Mouse (Mus musculus) hindlimb bud, embryonic 11.5 days (tissue): Measurements from ENCODE around the gene Ccdc153.
A peak's percentile ranks its signal among the peaks of the same experiment; 100 is the strongest.

Experiments used
- DNase-seq: peaks from one replicate; pipeline ENCODE4 v3.0.0-alpha.2; 2012; ENCODE audit warnings: low read depth, low spot score; ENCODE audit errors: extremely low spot score

Gene Ccdc153

GRCm38 (mm10) chr9:44240399-44240798 lies at the start of gene Ccdc153:
TSS of gene Ccdc153 (plus strand) at chr9:44240676.
- DNase-seq, result no peak

- DNase-seq, result no peak
These were observed 49.3 kb upstream of the Ccdc153 start for GRCm38 (mm10) chr9:44191166-44191565.

- DNase-seq, result no peak
These were observed 48.2 kb upstream of the Ccdc153 start for GRCm38 (mm10) chr9:44192312-44192711.

- no peak for DNase-seq
These were observed 47.7 kb upstream of the Ccdc153 start for GRCm38 (mm10) chr9:44192794-44193193.

GRCm38 (mm10) chr9:44194000-44194399 lies 46.5 kb upstream of the Ccdc153 start:
- DNase-seq, result no peak

DNA sequence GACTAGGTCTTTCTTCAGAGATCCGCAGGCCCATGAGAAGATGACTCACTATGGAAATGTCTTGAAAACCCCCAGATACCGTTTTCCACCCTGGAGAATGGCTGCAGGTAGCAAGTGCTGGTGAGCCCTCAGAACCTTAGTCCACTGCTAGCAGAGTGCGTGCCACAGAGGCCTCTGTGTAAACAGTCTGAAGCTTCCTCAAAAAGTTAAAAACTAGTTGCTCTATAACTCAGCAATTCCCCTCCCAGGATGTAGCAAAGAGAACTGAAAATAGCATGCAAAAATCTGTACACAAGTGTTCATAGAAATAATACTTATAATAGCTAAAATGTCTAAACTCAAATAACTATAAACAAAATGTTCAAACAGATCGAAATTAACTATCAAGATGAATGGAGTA lies 44.1 kb upstream of the Ccdc153 start:
- no peak for DNase-seq

- no peak for DNase-seq
These were observed 41.3 kb upstream of the Ccdc153 start for GRCm38 (mm10) chr9:44199166-44199565.

- DNase-seq, result no peak
These were observed 40.9 kb upstream of the Ccdc153 start for GRCm38 (mm10) chr9:44199580-44199979.

GRCm38 (mm10) chr9:44200458-44200857 lies 40.0 kb upstream of the Ccdc153 start:
- DNase-seq, result no peak

- DNase-seq, result no peak
These were observed 32.6 kb upstream of the Ccdc153 start for GRCm38 (mm10) chr9:44207840-44208239.

DNA sequence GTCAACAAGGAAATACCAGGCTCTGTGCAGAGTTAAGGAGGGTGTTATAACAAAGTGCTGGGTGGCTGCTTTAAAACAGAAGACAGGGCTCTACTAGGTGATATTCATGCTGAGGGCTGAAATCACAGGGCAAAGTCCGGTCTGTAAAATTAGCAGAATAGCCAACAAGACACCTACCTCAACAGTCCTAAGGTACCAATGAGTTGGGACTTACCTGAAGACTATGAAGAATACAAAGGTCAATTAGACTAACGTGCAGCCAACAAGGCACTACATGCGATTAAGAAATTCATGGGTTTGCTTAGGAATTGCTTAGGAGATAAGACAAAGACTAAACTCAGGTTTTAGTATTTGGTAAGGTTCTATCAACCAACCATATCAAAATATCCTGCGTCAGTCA lies 31.1 kb upstream of the Ccdc153 start:
- DNase-seq, result no peak

DNA sequence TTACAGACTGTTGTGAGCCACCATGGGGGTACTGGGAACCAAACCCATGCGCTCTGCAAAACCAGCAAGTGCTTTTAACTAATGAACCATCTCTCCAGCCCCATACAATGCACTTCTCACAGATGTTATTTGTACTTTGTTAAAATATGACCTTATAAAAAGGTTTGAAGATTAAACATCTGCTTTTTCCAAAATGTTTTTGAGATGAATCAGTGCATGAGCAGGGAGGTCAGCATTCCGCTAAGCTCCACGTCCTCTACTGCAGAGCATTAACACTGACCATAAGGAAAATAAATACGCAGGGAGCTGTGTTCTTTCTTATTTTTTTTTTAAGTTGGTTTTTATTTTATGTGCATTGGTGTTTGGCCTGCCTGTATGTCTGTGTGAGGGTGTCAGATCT lies 28.1 kb upstream of the Ccdc153 start:
- DNase-seq, result no peak

GRCm38 (mm10) chr9:44213538-44213937 lies 26.9 kb upstream of the Ccdc153 start:
- no peak for DNase-seq

GRCm38 (mm10) chr9:44225993-44226392 lies 14.5 kb upstream of the Ccdc153 start:
- no peak for DNase-seq

DNA sequence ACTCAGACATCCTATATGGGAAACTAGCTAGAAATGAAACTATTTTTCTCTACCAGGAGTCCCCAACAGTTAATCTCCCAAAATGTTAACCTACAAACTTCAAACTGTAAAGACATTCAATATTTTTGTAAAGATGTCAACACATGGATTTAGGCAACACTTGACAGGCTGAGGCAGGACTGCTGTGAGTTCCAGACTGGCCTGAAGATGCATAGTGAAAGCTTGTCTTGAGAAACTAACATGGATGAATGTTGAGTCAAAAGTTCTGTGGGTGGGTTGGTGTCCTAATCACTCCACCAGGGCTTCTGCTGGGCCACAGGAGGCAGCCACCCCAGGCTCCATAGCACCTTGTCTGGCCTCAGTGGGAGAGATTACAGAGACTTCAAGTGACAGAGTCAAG lies 8.9 kb upstream of the Ccdc153 start:
- DNase-seq, result no peak

GRCm38 (mm10) chr9:44233021-44233801 lies 7.3 kb upstream of the Ccdc153 start:
- DNase-seq, result no peak

DNA sequence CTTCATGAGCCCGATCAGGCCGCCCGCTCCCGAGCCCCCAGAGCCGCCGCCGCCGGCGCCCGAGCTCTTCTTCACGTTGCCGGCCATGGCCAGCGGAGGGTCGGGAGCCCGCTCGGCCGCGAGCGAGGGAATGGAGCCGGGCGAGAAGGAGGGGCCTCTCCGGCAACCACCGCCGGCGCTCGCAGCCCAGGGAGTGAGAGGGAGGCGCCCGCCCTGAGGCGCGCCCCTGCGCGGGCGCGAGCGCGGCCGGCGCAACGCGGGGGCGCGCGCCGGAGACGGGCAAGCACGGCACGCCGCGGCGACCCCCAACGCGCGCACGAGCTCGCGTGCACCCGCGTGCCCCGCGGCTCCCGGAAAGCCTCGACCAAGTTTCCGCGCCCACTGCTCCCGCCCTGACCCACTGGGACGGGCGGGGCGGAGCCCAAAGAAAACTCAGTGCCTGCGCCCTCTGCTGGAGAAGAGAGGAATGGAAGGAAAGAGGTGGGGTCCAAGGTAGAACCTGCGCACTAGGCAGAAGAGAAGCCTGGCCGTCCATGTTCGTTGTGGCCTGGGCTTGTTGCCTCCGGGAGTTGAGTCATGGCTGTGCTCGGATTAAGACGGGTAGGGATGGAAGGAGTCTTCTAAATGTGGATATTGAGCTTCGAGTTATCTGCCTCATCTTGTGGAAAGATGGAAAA lies 6.5 kb upstream of the Ccdc153 start, which contains the start of gene Cbl:
TSS of gene Cbl (minus strand) at position 248 of the 677 bp plus-strand sequence.
- DNase-seq, result peak; percentile 96

GRCm38 (mm10) chr9:44234479-44235427 lies 5.7 kb upstream of the Ccdc153 start:
- DNase-seq, result no peak

DNA sequence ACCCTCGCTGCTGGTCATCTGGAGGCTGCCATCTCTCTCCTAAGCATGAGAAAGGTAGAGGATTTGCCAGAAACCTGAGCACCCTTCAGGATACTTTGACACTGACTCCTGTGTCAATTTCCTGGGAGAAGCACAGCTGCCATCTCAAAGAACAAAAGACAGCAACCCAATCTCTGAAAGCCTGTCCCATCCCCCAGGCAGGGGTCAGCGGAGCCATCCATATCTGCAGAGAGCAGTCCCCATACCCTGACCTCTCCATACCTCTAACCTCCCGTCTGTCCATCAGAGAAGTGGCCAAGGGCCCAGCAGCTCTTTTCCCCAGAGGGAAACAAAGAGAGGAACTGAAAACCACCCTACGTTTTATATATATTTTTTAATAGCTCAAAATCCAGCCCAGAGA lies 3.9 kb upstream of the Ccdc153 start:
- DNase-seq, result no peak

- DNase-seq, result no peak
These were observed 3.3 kb upstream of the Ccdc153 start for GRCm38 (mm10) chr9:44237128-44237527.

DNA sequence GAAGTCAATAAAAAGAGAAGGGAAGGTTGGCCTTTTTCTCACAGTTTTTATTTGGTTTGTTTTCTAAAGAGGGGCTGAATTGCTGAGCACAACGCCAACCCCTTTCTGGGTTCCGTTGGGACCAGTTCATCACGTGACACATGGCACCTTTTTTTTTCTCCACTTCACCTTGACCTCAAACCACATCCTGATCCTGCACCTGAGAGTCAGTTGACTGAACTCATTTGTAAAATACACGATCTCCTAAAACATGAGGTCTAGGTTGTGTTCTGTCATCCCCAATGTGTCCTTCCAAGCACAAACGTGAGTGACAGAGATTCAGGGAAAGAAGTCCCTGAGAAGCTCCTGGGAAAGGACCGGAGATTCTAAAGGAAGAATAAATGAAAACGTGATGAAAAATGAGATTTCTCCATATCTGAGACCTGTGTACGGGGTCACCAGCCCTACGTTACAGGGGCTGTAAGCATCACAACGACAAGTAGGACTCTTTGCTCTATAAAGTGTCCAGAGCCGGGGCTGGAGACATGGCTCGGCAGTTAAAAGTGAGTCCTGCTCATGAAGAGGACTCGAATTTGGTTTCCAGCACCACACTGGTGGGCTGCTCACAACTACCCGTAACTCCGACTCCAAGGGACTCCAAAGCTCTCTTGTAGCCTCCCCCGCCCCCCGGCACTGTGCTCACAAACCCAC lies 1.8 kb upstream of the Ccdc153 start:
- DNase-seq, result no peak
